In the genomic region with DNA sequence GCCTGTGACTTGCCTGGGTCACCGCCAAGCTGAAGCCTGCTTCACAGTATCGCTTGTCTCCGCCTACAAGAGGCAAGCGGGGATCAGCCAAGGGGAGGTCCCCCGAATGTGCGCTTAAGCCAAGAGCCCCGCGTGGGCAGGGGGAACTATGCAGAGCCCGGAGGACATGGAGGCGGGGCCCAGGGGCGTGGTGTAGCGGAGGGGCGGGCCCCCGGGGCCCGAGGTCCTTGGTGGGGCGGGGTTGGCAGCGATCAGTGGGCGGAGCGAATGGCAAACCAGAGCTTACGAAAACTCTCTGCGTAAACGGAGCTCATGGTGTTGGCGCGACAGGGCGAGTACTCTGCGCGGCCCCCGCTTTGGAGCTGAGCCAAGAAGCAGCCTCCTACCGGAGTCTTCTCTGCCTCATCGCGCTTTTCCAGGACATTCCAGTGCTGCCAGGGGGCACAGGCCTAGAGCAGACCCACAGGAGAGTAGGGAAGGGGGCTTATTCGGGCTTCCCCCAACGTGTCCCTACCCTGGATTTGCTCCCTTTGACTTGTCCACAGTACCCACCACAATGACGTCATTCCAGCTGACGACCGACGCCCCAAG, we compare ENCODE assay signal across 8 mouse cellular contexts. TPM values are rescaled to one million over a fixed set of nuclear protein-coding genes. Genes with fewer than 3 reads are reported as not detected.
DNase-seq lines count a peak whose midpoint lies in the region; ATAC-seq lines count a peak whose summit lies in the region.

No protein-coding gene starts in this region.

- peak; percentile 91 for ATAC-seq in megakaryocyte progenitor cell, adult 5-6 weeks (replicated peaks; ENCODE audit: poor library complexity)

- DNase-seq in adipocyte (ENCODE audit: low spot score), result peak; percentile 100
- peak; percentile 94 for DNase-seq in embryo, embryonic 10 days (ENCODE audit: low spot score)
- peak; percentile 99 for DNase-seq in gastrocnemius, postnatal 10 days
- peak; percentile 95 for DNase-seq in induced T-regulatory cell, adult 2 months (ENCODE audit: low read depth)
- DNase-seq in left cerebral cortex, adult 9 months (ENCODE audit: low spot score in 2 of 2), result peak; percentile 86 to 93
- DNase-seq in right cerebral cortex, postnatal 14 days, result peak; percentile 93
- peak; percentile 97 to 98 for DNase-seq in urinary bladder, postnatal 36 days (ENCODE audit: low spot score in 2 of 2)

RNA-seq across cellular contexts. Expression of a gene that starts 2.8 kb away (rescaled TPM):
- total RNA-seq in gastrocnemius, postnatal 10 days (2021), result 1 to 10 TPM; 1.9 to 3.7 TPM
- 5.3 and 6.4 TPM in 2 replicates for total RNA-seq in megakaryocyte progenitor cell, adult 5-6 weeks (2015)
- 14.2 and 22.3 TPM in 2 replicates for total RNA-seq in megakaryocyte progenitor cell, adult 5-6 weeks (2017)

RNA-seq across cellular contexts. Expression of a gene that starts 19.7 kb away (rescaled TPM):
- total RNA-seq in gastrocnemius, postnatal 10 days (2021), result 10 to 100 TPM; 11.7 to 12.3 TPM
- 0.05 and 0.07 TPM in 2 replicates for total RNA-seq in megakaryocyte progenitor cell, adult 5-6 weeks (2015)
- total RNA-seq in megakaryocyte progenitor cell, adult 5-6 weeks (2017), result 0.04 and 0.24 TPM in 2 replicates

RNA-seq across cellular contexts. Expression of a gene that starts 37.0 kb away (rescaled TPM):
- 10 to 100 TPM; 81.6 to 93.6 TPM for total RNA-seq in gastrocnemius, postnatal 10 days (2021)
- total RNA-seq in megakaryocyte progenitor cell, adult 5-6 weeks (2015), result 119 and 136 TPM in 2 replicates
- total RNA-seq in megakaryocyte progenitor cell, adult 5-6 weeks (2017), result 44.0 and 45.4 TPM in 2 replicates

RNA-seq across cellular contexts. Expression of a gene that starts 59.4 kb away (rescaled TPM):
- total RNA-seq in gastrocnemius, postnatal 10 days (2021), result 10 to 100 TPM; 51.7 to 53.5 TPM
- total RNA-seq in megakaryocyte progenitor cell, adult 5-6 weeks (2015), result 95.5 and 124 TPM in 2 replicates
- 48.7 and 52.7 TPM in 2 replicates for total RNA-seq in megakaryocyte progenitor cell, adult 5-6 weeks (2017)

Comparison
In these comparisons a context has a peak if more than half of its experiments do, and no peak if none do; other contexts are left out.
1. Peak in every context shown above with its lines: DNase-seq and ATAC-seq.
2. RNA of a gene that starts 19.7 kb away (total RNA-seq): 11.7 to 12.3 TPM in gastrocnemius, postnatal 10 days; 0.04 to 0.24 TPM in megakaryocyte progenitor cell, adult 5-6 weeks; every median in the first group is over 10 times any median in the second.